Comparison of ENCODE assay signal across 25 mouse cellular contexts in the genomic region with DNA sequence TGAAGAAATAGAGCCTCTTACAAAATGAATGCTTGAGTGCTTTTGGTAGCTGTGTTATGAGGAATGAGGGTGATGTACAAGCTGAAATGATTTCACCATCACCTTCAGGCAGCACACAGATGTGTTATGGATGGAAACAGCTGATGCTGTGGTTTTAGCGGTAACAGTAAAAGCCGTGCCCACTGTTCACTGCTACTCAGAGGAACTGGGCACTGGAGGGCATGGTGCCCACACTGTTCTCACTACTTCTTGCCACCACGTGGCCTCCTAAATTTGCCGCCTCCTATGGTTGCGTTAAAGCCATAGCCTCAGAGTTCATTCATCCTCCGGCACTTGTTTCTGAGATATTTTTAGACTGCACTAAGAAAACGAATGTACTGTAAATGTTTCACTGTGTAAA. TPM values are rescaled to one million over a fixed set of nuclear protein-coding genes. Genes with fewer than 3 reads are reported as not detected.
DNase-seq lines count a peak whose midpoint lies in the region; ATAC-seq lines count a peak whose summit lies in the region.
"Had no signal": no experiment of that assay in that cellular context is flagged by ENCODE, and none has a peak within 500 bp of the region (broad histone marks: within the 10 kb centered on the region; RNA-seq: fewer than 3 reads in every experiment).

No protein-coding gene starts in this region.

- H3K4me1 ChIP-seq in heart, embryonic 14.5 days (ENCODE audit: control insufficient read depth in 2 of 2, insufficient read depth in 2 of 2, low read length in 2 of 2), result peaks cover 5 to 8% of the 10 kb centered on the region in 2 experiments; a peak in 2 of 4 replicates
- H3K4me1 ChIP-seq in heart, embryonic 11.5 days (ENCODE audit: control insufficient read depth, insufficient read depth, low read length), result no peaks in the 10 kb centered on the region; the same call in 1 of the 2 replicates
- no peaks in the 10 kb centered on the region for H3K4me1 ChIP-seq in midbrain, embryonic 15.5 days
- peaks cover 12% of the 10 kb centered on the region; the same call in 1 of the 2 replicates for H3K4me1 ChIP-seq in midbrain, embryonic 16.5 days (ENCODE audit: control insufficient read depth, insufficient read depth, low read length)
- peaks cover 18% of the 10 kb centered on the region for H3K4me1 ChIP-seq in hindbrain, embryonic 13.5 days (replicated peaks)
- H3K4me1 ChIP-seq: embryonic facial prominence, embryonic 10.5 days; forebrain, embryonic 12.5 days; megakaryocyte, embryonic 14.5 days had no signal

- H3K9ac ChIP-seq in heart, embryonic 14.5 days (ENCODE audit: low read length), result no peak overlapping the region
- no peak overlapping the region for H3K9ac ChIP-seq in heart, embryonic 11.5 days (ENCODE audit: low read depth, low read length)
- no peak overlapping the region for H3K9ac ChIP-seq in midbrain, embryonic 15.5 days
- H3K9ac ChIP-seq in midbrain, embryonic 16.5 days (ENCODE audit: low read depth, low read length), result no peak overlapping the region
- H3K9ac ChIP-seq in hindbrain, embryonic 13.5 days, result no peak overlapping the region
- H3K9ac ChIP-seq: forebrain, embryonic 12.5 days had no signal

- no peak overlapping the region for H3K27ac ChIP-seq in heart, embryonic 14.5 days (replicated peaks in 1 of 2; ENCODE audit: control insufficient read depth in 1 of 2, insufficient read depth in 1 of 2, low read depth in 2 of 2, low read length in 2 of 2)
- H3K27ac ChIP-seq in heart, embryonic 11.5 days (ENCODE audit: low read depth, low read length), result no peak overlapping the region
- peak overlapping the region; percentile 29; the same call in 1 of the 2 replicates for H3K27ac ChIP-seq in midbrain, embryonic 15.5 days
- H3K27ac ChIP-seq in midbrain, embryonic 16.5 days (ENCODE audit: low read length), result no peak overlapping the region
- H3K27ac ChIP-seq in hindbrain, embryonic 13.5 days, result no peak overlapping the region
- H3K27ac ChIP-seq: embryonic facial prominence, embryonic 10.5 days; forebrain, embryonic 12.5 days; heart, embryonic 10.5 days had no signal

- H3K36me3 ChIP-seq in heart, embryonic 14.5 days (ENCODE audit: control insufficient read depth, insufficient read depth, low read length), result no peaks in the 10 kb centered on the region
- no peaks in the 10 kb centered on the region for H3K36me3 ChIP-seq in heart, embryonic 11.5 days (ENCODE audit: control insufficient read depth, insufficient read depth, low read length)
- H3K36me3 ChIP-seq in midbrain, embryonic 15.5 days (replicated peaks), result peaks cover 9% of the 10 kb centered on the region; the same call in 1 of the 2 replicates
- peaks cover 15% of the 10 kb centered on the region for H3K36me3 ChIP-seq in midbrain, embryonic 16.5 days (ENCODE audit: control insufficient read depth, insufficient read depth, low read length)
- peaks cover 32% of the 10 kb centered on the region for H3K36me3 ChIP-seq in hindbrain, embryonic 13.5 days
- H3K36me3 ChIP-seq: embryonic facial prominence, embryonic 10.5 days; heart, embryonic 10.5 days had no signal

- H3K4me3 ChIP-seq in heart, embryonic 14.5 days (ENCODE audit: control insufficient read depth in 1 of 2, insufficient read depth in 1 of 2, low read depth in 1 of 2, low read length in 2 of 2), result no peak overlapping the region
- no peak overlapping the region for H3K4me3 ChIP-seq in heart, embryonic 11.5 days (ENCODE audit: low read depth, low read length)
- no peak overlapping the region for H3K4me3 ChIP-seq in midbrain, embryonic 15.5 days
- no peak overlapping the region for H3K4me3 ChIP-seq in midbrain, embryonic 16.5 days (ENCODE audit: low read depth, low read length)
- H3K4me3 ChIP-seq in hindbrain, embryonic 13.5 days, result no peak overlapping the region
- H3K4me3 ChIP-seq: embryonic facial prominence, embryonic 10.5 days; forebrain, embryonic 12.5 days; heart, embryonic 10.5 days; megakaryocyte, embryonic 14.5 days had no signal

- peak overlapping the region; percentile 24; the same call in 1 of the 2 replicates for H3K4me2 ChIP-seq in heart, embryonic 14.5 days (ENCODE audit: low read length)
- no peak overlapping the region for H3K4me2 ChIP-seq in heart, embryonic 11.5 days
- no peak overlapping the region for H3K4me2 ChIP-seq in midbrain, embryonic 15.5 days
- no peak overlapping the region for H3K4me2 ChIP-seq in midbrain, embryonic 16.5 days (ENCODE audit: low read length)
- no peak overlapping the region for H3K4me2 ChIP-seq in hindbrain, embryonic 13.5 days
- H3K4me2 ChIP-seq: forebrain, embryonic 12.5 days; liver, embryonic 11.5 days had no signal

- no peak for ATAC-seq in heart, embryonic 14.5 days (ENCODE audit: insufficient number of reproducible peaks, insufficient read depth, low FRiP score, low read depth)
- no peak for ATAC-seq in heart, embryonic 11.5 days (replicated peaks; ENCODE audit: insufficient number of reproducible peaks, low FRiP score, low TSS enrichment)
- no peak for ATAC-seq in midbrain, embryonic 15.5 days (replicated peaks)
- ATAC-seq in midbrain, embryonic 16.5 days, result no peak
- ATAC-seq in common myeloid progenitor, adult 5-6 weeks (replicated peaks; ENCODE audit: low read depth, poor library complexity, severe bottlenecking), result peak; percentile 85
- ATAC-seq in hindbrain, embryonic 13.5 days (ENCODE audit: low FRiP score), result no peak
- ATAC-seq: activated CD4-positive, CD25-positive, alpha-beta regulatory T cell, adult 4 months; CD4-positive, CD25-positive, alpha-beta regulatory T cell, adult 4 months had no signal

- no peak for DNase-seq in right cerebral cortex, postnatal 25 days
- DNase-seq: adrenal gland, postnatal 10 days; cerebellum, adult 18-20 months; gastrocnemius, postnatal 25 days; kidney, adult 9 months; kidney, postnatal 25 days; layer of hippocampus, adult 9-11 months; lung, adult 18-20 months; midbrain, embryonic 14.5 days; retina, postnatal 1 day; right cerebral cortex, postnatal 4 days; thymus, adult 2 months had no signal

- H3K27me3 ChIP-seq in heart, embryonic 14.5 days (ENCODE audit: control insufficient read depth, insufficient read depth, low read length), result no peaks in the 10 kb centered on the region
- no peaks in the 10 kb centered on the region for H3K27me3 ChIP-seq in heart, embryonic 11.5 days (ENCODE audit: control insufficient read depth, insufficient read depth, low read length)
- no peaks in the 10 kb centered on the region for H3K27me3 ChIP-seq in midbrain, embryonic 15.5 days (replicated peaks)
- no peaks in the 10 kb centered on the region for H3K27me3 ChIP-seq in midbrain, embryonic 16.5 days (ENCODE audit: control insufficient read depth, insufficient read depth, low read depth, low read length)
- no peaks in the 10 kb centered on the region for H3K27me3 ChIP-seq in hindbrain, embryonic 13.5 days
- H3K27me3 ChIP-seq: forebrain, embryonic 12.5 days; megakaryocyte, embryonic 14.5 days had no signal

- H3K9me3 ChIP-seq in heart, embryonic 14.5 days (ENCODE audit: control insufficient read depth, low read length), result no peaks in the 10 kb centered on the region
- no peaks in the 10 kb centered on the region for H3K9me3 ChIP-seq in heart, embryonic 11.5 days (replicated peaks; ENCODE audit: control insufficient read depth, low read length)
- no peaks in the 10 kb centered on the region for H3K9me3 ChIP-seq in midbrain, embryonic 15.5 days
- no peaks in the 10 kb centered on the region for H3K9me3 ChIP-seq in midbrain, embryonic 16.5 days (replicated peaks; ENCODE audit: control insufficient read depth, low read length, poor library complexity, severe bottlenecking)
- H3K9me3 ChIP-seq in hindbrain, embryonic 13.5 days, result no peaks in the 10 kb centered on the region
- H3K9me3 ChIP-seq: embryonic facial prominence, embryonic 10.5 days; forebrain, embryonic 12.5 days; heart, embryonic 10.5 days had no signal

- WGBS in heart, embryonic 14.5 days, result 44% methylated on average over 7 of the region's 7 CpGs
- WGBS in heart, embryonic 11.5 days (ENCODE audit: insufficient replicate concordance), result 71% methylated on average over 7 of the region's 7 CpGs
- WGBS in midbrain, embryonic 15.5 days, result 93% methylated on average over 7 of the region's 7 CpGs
- 89% methylated on average over 7 of the region's 7 CpGs for WGBS in midbrain, embryonic 16.5 days
- WGBS in hindbrain, embryonic 13.5 days, result 83% methylated on average over 7 of the region's 7 CpGs

RNA-seq across cellular contexts. Expression of a gene that starts 18.0 kb away (rescaled TPM):
- 5.0 and 9.5 TPM in 2 replicates for polyA plus RNA-seq in heart, embryonic 14.5 days (2014; fragmentation: Nextera tagmentation; extraction: Ambion mirVana)
- 4.7 and 5.5 TPM in 2 replicates for polyA plus RNA-seq in heart, embryonic 11.5 days (2014; fragmentation: Nextera tagmentation; extraction: Ambion mirVana)
- 308 and 336 TPM in 2 replicates for polyA plus RNA-seq in midbrain, embryonic 15.5 days (2015; fragmentation: Nextera tagmentation; extraction: Ambion mirVana)
- polyA plus RNA-seq in midbrain, embryonic 16.5 days (2015; fragmentation: Nextera tagmentation; extraction: Ambion mirVana), result 293 and 328 TPM in 2 replicates
- not detected in 2 replicates for total RNA-seq in common myeloid progenitor, adult 5-6 weeks (2017)
- 236 and 257 TPM in 2 replicates for polyA plus RNA-seq in hindbrain, embryonic 13.5 days (2015; fragmentation: Nextera tagmentation; extraction: Ambion mirVana)

Comparison
In these comparisons a context has a peak if more than half of its experiments do, and no peak if none do; other contexts are left out.
1. RNA of a gene that starts 18.0 kb away (polyA plus RNA-seq): 308 to 336 TPM in midbrain, embryonic 15.5 days, 293 to 328 TPM in midbrain, embryonic 16.5 days and 236 to 257 TPM in hindbrain, embryonic 13.5 days; 5.0 to 9.5 TPM in heart, embryonic 14.5 days and 4.7 to 5.5 TPM in heart, embryonic 11.5 days; every median in the first group is over 10 times any median in the second.